Mouse (Mus musculus) lung, adult 2 months (tissue): ENCODE data around the gene Cd5.

Experiments
- CTCF ChIP-seq: fragments of 200-500 bp; IDR thresholded peaks from 2 replicates; pipeline ENCODE4 v1.5.1; 2011; ENCODE audit warnings: mild to moderate bottlenecking, low read length, control low read depth; ENCODE audit not compliant: insufficient read depth
- POLR2A ChIP-seq: fragments of 200-500 bp; IDR thresholded peaks from 2 replicates; pipeline ENCODE4 v1.6.1; 2011; ENCODE audit warnings: low read depth, mild to moderate bottlenecking, control low read depth, low read length, borderline replicate concordance; ENCODE audit errors: extremely low read depth

DNA sequence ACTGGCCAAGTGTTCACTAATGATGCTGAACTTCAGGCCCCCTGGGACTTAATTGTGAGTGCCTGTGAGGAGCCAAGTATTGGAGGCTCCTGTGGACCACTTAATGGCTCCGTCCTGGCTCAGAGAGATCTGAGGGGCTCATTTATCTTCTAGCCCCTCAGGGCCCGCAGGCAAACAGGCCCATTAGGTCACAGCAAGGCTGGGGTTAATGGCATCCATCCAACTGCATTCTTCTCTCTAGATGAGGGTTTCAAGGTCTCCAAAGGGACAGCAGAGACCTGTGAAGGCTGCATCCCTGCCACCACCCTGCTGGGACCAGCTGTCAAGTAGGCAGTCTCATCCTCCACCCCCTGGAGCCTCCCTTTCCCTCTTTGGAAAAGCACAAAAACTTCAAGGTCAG is 19.1 kb downstream of the Cd5 start:
- TF ChIP-seq POLR2A (no peak), CTCF (no peak)
